Mouse (Mus musculus): ENCODE measurements around the gene Gmeb2.

DNA sequence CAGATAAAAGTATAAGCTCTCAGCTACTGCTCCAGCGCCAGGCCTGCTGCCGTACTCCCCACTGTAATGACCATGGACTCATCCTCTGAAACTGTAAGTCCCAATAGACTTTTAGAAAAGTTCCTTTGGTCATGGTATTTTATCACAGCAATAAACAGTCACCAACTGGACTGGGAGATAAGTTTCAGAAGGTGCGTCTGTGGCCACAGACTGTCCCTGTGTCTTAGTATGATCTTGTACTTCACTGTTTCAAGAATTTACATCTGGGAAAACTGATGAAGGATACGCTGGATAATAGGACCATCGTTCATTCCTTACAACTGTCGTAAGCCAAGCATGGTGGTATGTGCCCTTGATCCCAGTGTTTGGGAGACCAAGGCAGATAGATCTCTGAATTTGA lies 71.8 kb downstream of the Gmeb2 start:
- no peak for TF ChIP-seq MAFK (IDR thresholded peaks at IDR 0.05; ENCODE audit: insufficient read depth, low read depth, low read length)
- no peak for TF ChIP-seq ZC3H11A (IDR thresholded peaks at IDR 0.05; ENCODE audit: borderline replicate concordance, low read depth, low read length)
- no peak for TF ChIP-seq ZNF384 (IDR thresholded peaks at IDR 0.05; ENCODE audit: low read depth, low read length)

All from ES-E14 (cell line).